Mouse (Mus musculus) brain, embryonic 14.5 days (tissue): ENCODE results near the gene Epx.

Source experiments
- CTCF ChIP-seq: fragments of 200-500 bp; IDR thresholded peaks from 2 replicates; pipeline ENCODE4 v1.5.1; 2012; ENCODE audit warnings: inconsistent platforms, mild to moderate bottlenecking, moderate library complexity, borderline replicate concordance; ENCODE audit not compliant: insufficient read depth, insufficient read length; ENCODE audit errors: extremely low read depth
- POLR2A ChIP-seq: fragments of 200-500 bp; IDR thresholded peaks from 2 replicates; pipeline ENCODE4 v1.6.1; 2012; ENCODE audit warnings: mild to moderate bottlenecking, inconsistent platforms, borderline replicate concordance; ENCODE audit not compliant: poor library complexity, insufficient read depth, insufficient read length, severe bottlenecking; ENCODE audit errors: extremely low read depth

DNA sequence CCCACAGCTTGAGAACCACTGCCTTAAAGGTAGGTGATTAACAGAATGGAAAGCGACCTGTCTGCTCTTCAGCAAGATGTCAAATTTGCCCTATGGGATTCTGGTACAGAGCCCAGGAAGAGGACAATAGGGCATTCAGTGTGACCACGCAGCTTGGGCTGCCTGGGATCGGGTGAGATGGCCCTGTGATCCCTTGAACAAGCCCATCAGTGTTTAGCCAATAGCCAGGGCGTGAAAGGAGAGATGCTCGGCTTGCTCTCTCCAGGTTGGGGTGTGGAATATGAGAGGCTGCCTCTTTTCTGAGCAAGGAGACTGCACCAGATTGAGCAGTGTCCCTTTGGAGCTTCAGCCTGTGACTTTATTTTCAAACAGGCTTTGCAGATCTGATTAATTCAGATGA is 53.8 kb downstream of the Epx start:
- TF ChIP-seq POLR2A = no peak
- TF ChIP-seq CTCF = no peak
